Mouse (Mus musculus) kidney, postnatal 0 days (tissue): Measurements from ENCODE around the gene Inhbc. TPM values are rescaled to one million over a fixed set of nuclear protein-coding genes. Genes with fewer than 3 reads are reported as not detected.
A peak's percentile ranks its signal among the peaks of the same experiment; 100 is the strongest.

ENCODE experiments used
- ATAC-seq: fragments of 200-750 bp; cut with Nextera tagmentation; replicated peaks from 2 replicates; pipeline ENCODE4 v1.8.0; 2017; ENCODE audit warnings: low read depth, moderate number of reproducible peaks, moderate TSS enrichment, moderate library complexity; ENCODE audit not compliant: low FRiP score
- DNase-seq: peaks from one replicate; pipeline ENCODE4 v3.0.0-alpha.2; 2016; ENCODE audit warnings: low spot score
- H3K27ac ChIP-seq: fragments of 300-500 bp; sonication (generic); 2 replicates; pipeline ENCODE4 v1.5.1; 2014; ENCODE audit warnings: mild to moderate bottlenecking
- H3K27me3 ChIP-seq: fragments of 300-500 bp; sonication (generic); 2 replicates; pipeline ENCODE4 v1.6.1; 2014; ENCODE audit warnings: low read length, mixed read lengths; ENCODE audit not compliant: insufficient read depth
- H3K36me3 ChIP-seq: fragments of 300-500 bp; sonication (generic); 2 replicates; pipeline ENCODE4 v1.6.1; 2014; ENCODE audit warnings: low read length, mixed read lengths; ENCODE audit not compliant: insufficient read depth
- H3K4me1 ChIP-seq: fragments of 300-500 bp; sonication (generic); replicated peaks from 2 replicates; pipeline ENCODE4 v1.6.1; 2014; ENCODE audit warnings: antibody characterized with exemption, low read length, mixed read lengths; ENCODE audit not compliant: insufficient read depth
- H3K4me2 ChIP-seq: fragments of 300-500 bp; sonication (generic); 2 replicates; pipeline ENCODE4 v1.6.1; 2014; ENCODE audit warnings: mild to moderate bottlenecking, low read length, moderate library complexity, mixed read lengths
- H3K4me3 ChIP-seq: fragments of 300-500 bp; sonication (generic); replicated peaks from 2 replicates; pipeline ENCODE4 v1.5.1; 2014; ENCODE audit warnings: low read depth, low read length
- H3K9ac ChIP-seq: fragments of 300-500 bp; sonication (generic); 2 replicates; pipeline ENCODE4 v1.6.1; 2014; ENCODE audit warnings: low read depth, low read length
- H3K9me3 ChIP-seq: fragments of 300-500 bp; sonication (generic); replicated peaks from 2 replicates; pipeline ENCODE4 v1.6.1; 2016; ENCODE audit warnings: low read length, inconsistent platforms, mixed read lengths
- CTCF ChIP-seq: IDR thresholded peaks from 2 replicates; pipeline ENCODE4 v1.5.1; 2016; ENCODE audit warnings: antibody characterized with exemption, low read depth, mild to moderate bottlenecking, moderate library complexity
- WGBS: fragments of 180-500 bp; shearing (Covaris S2); extraction: QIAGEN DNeasy Blood & Tissue Kit; methylation state at CpG from one replicate; pipeline ENCODE4 v1.1.7; 2014; 5-methylcytosine and 5-hydroxymethylcytosine counted together
- polyA plus RNA-seq: library from polyadenylated mRNA; unstranded; fragments of >200 nt; fragmentation: Nextera tagmentation; extraction: Ambion mirVana; gene quantifications from 2 replicates; pipeline ENCODE4 v1.2.1, GENCODE M21; 2015

Gene Inhbc
- polyA plus RNA-seq, 1 experiment from 2014 or later, result 0.14 TPM

DNA sequence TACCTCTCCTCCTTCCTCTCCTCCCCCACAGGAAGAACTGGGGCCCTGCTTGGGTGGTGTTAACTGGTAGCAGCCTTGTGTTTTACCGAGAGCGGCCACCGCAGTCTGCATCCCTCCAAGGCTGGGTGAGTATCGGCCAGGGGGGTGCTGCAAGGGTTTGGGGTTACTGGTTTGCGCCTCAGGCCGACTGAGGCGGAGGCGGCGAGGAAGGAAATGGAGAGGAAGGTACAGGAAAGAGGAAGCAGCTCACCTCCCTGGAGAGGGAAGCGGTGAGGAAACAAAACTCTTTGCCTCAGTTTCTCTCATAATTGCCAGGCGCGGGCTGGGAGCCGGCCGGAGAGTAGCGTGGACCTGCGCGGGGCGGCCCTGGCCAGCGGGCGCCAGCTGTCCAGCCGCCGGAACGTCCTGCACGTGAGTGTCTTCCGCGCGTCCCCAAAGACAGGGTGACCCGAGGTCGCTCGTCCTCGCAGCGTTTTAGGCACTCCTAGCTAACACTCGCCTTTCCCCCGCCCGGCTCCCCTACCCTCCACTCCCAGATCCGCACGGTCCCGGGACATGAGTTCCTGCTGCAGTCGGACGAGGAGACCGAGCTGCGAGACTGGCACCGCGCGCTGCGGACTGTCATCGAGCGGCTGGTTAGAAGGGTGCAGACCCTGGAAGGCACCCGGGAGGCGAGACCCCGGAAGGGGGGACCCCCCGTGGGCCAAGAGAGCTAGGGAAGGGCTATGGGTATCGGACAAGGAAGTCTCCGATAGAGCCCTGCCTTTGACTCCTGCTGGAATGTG, 44.0 kb downstream of the Inhbc start:
- Histone ChIP-seq H3K4me2 (peak overlapping the region; percentile 89), H3K9me3 (no peaks in the 10 kb centered on the region), H3K9ac (peak overlapping the region; percentile 52), H3K27ac (no peak overlapping the region), H3K4me1 (peaks cover 10% of the 10 kb centered on the region), H3K36me3 (no peaks in the 10 kb centered on the region), H3K27me3 (peaks cover 22% of the 10 kb centered on the region; the same call in 1 of the 2 replicates), H3K4me3 (peak overlapping the region; percentile 41)
- ATAC-seq (peak; percentile 33), DNase-seq (no peak)
- WGBS, result 1% methylated on average over 54 of the region's 54 CpGs
- no peak for TF ChIP-seq CTCF

DNA sequence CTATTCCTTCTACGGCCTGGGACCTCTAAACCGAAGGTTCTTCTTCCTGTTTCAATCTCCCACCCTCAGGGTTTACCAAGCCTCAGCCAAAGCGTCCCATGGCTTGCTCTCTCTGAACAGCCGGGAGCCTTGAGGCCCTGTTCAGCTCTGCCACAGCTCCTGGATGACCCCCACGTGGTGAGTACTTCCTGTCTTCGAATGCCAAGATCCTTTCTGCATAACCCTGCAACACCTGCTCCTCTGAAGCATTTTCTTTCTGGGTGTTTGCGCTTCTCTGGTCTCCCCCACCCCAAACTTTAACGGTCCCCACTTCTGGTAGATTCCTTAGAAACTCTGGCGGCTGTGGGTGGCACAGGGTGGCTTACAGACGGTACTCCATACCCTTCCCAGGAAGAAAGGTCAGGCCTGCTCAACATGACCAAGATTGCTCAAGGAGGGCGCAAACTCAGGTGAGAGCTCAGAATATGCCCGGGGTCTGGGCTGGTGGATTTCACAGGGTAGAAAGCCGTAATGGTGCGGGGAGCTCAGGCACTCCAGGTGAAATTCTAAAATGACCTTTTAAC, 44.7 kb downstream of the Inhbc start:
- H3K27ac ChIP-seq, result no peak overlapping the region
- no peaks in the 10 kb centered on the region for H3K36me3 ChIP-seq
- DNase-seq (no peak), ATAC-seq (no peak)
- WGBS, result 34% methylated on average over 14 of the region's 14 CpGs
- peak overlapping the region; percentile 89; the same call in 1 of the 2 replicates for H3K4me2 ChIP-seq
- peak overlapping the region; percentile 52 for H3K9ac ChIP-seq
- no peak for TF ChIP-seq CTCF
- peaks cover 10% of the 10 kb centered on the region for H3K4me1 ChIP-seq
- peak overlapping the region; percentile 41; the same call in 1 of the 2 replicates for H3K4me3 ChIP-seq
- H3K9me3 ChIP-seq, result no peaks in the 10 kb centered on the region
- H3K27me3 ChIP-seq, result peaks cover 22% of the 10 kb centered on the region; the same call in 1 of the 2 replicates

DNA sequence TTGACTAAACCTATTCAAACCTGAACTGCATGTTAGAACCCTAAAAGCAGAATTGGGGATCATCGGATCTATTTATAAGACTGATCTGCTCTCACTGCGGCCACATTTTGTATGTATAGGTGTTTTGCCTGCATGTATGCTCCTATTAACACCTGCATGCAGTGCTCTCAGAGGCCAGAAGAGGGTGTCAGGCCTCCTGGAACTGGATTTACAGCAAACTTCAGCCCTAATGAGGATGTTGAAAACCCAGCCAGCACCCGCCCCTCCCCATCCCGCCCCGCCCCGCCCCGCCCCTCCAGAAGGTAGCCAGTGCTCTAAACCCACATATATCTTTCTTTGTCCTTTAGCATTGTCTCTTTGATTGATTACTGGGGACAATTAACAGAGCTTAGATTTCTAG, 45.7 kb downstream of the Inhbc start:
- no peak overlapping the region; the same call in 1 of the 2 replicates for H3K4me2 ChIP-seq
- H3K36me3 ChIP-seq, result no peaks in the 10 kb centered on the region
- no peaks in the 10 kb centered on the region for H3K9me3 ChIP-seq
- no peak overlapping the region for H3K27ac ChIP-seq
- no peak overlapping the region for H3K9ac ChIP-seq
- peaks cover 22% of the 10 kb centered on the region; the same call in 1 of the 2 replicates for H3K27me3 ChIP-seq
- 8% methylated on average over 7 of the region's 7 CpGs for WGBS
- H3K4me3 ChIP-seq, result no peak overlapping the region
- peaks cover 10% of the 10 kb centered on the region for H3K4me1 ChIP-seq
- DNase-seq (peak; percentile 79), ATAC-seq (no peak)
- TF ChIP-seq CTCF, result peak; percentile 63

DNA sequence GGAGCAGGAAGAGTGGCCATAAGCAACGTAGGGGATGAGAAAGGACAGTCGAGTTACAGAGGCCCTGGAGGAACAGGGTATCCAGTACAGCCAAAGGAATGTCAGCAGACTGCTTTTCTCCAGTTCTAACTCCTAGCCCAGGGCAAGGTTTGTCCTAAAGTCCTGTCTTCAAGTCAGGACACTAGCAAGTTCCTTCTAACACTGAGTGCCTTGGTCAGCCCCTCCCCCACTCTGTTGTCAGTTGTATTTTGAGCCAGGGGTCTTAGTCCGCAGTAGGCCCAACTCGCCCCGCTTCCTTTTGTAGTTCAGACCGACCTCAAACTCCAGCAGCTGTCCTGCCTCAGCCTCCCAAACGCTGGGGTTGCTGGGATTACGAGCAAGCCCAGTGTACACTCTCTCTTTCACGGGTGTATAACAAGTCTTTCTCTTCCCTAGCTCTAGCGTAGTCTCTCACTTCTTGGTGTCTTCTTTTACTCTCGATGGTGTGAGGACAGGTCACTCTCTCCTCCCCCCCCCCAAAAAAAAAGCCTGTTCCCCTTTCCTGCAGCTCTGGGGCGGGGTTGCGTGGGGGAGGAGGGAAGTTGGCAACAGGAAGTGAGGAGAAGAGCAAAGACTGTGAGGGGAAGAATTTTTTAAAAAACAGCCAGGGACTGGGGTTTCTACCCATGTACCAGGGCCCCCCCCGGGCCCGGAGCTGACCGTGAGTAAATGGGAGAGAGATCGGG, 46.9 kb downstream of the Inhbc start:
- no peak for TF ChIP-seq CTCF
- Histone ChIP-seq H3K4me1 (peaks cover 10% of the 10 kb centered on the region), H3K36me3 (no peaks in the 10 kb centered on the region), H3K9ac (no peak overlapping the region), H3K4me2 (no peak overlapping the region), H3K4me3 (no peak overlapping the region), H3K9me3 (no peaks in the 10 kb centered on the region), H3K27me3 (peaks cover 22% of the 10 kb centered on the region; the same call in 1 of the 2 replicates), H3K27ac (no peak overlapping the region)
- DNase-seq (no peak), ATAC-seq (no peak)
- 72% methylated on average over 17 of the region's 17 CpGs for WGBS

GRCm38 (mm10) chr10:127322669-127323068, 47.6 kb downstream of the Inhbc start:
- Histone ChIP-seq H3K27me3 (peaks cover 18% of the 10 kb centered on the region; the same call in 1 of the 2 replicates), H3K4me3 (no peak overlapping the region), H3K4me2 (no peak overlapping the region), H3K36me3 (no peaks in the 10 kb centered on the region), H3K9me3 (no peaks in the 10 kb centered on the region), H3K9ac (no peak overlapping the region), H3K27ac (no peak overlapping the region), H3K4me1 (peaks cover 10% of the 10 kb centered on the region)
- ATAC-seq (no peak), DNase-seq (no peak)
- WGBS, result 55% methylated on average over 4 of the region's 4 CpGs
- no peak for TF ChIP-seq CTCF

DNA sequence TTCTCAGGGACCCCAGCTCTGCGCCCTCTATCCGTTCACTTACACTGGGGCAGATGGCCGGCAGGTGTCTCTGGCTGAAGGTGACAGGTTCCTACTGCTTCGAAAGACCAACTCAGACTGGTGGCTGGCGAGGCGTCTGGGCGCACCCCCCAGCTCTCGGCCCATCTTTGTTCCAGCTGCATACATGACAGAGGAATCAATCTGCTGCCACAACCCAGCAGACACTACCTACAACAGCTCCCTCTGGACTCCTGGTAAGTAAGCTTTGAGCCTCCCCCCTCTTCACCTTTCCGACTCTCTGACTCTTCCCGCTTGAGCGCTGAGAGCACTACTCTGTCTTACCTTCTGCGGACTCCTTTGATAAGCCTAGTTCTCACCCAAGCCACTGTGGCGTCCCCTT, 48.1 kb downstream of the Inhbc start:
- no peak for TF ChIP-seq CTCF
- Histone ChIP-seq H3K27me3 (peaks cover 13% of the 10 kb centered on the region; the same call in 1 of the 2 replicates), H3K36me3 (no peaks in the 10 kb centered on the region), H3K27ac (no peak overlapping the region), H3K4me3 (no peak overlapping the region), H3K4me2 (no peak overlapping the region), H3K9ac (no peak overlapping the region), H3K9me3 (no peaks in the 10 kb centered on the region), H3K4me1 (peaks cover 10% of the 10 kb centered on the region)
- no peak for DNase-seq
- no peak for ATAC-seq
- WGBS, result 66% methylated on average over 13 of the region's 13 CpGs
